Mouse (Mus musculus): Measurements from ENCODE around the gene Tnmd.

DNA sequence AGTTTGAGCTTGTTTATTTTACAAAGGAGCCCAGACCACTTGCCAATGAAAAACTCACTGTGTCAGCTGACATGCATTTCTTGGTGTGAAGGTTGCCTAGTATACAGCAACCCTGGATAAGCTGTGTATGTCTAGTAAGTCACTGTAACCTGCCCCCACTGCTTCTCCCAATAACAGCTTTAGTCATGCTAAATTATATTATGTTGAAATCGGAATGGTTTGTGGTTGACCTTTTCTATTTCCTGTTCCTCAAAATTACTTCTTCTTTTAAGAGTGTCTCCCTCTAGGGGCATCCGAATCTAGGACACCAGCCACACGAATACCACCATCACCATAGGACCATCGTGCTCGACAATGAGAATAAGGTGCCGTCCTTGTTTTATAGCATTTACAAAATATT, 19.0 kb downstream of the Tnmd start:
- TF ChIP-seq POLR2A (IDR thresholded peaks at IDR 0.05; ENCODE audit: borderline replicate concordance, control insufficient read depth, low read depth, low read length) (no peak), CTCF (IDR thresholded peaks at IDR 0.05; ENCODE audit: control insufficient read depth, insufficient read depth, low read length) (no peak)
